Mouse (Mus musculus) layer of hippocampus, adult 9-11 months (tissue): ENCODE results near the gene Slc7a3.
"Not testable (repeated sequence)": the region's sequence is repeated elsewhere in the genome, so short reads cannot be mapped to it uniquely, and the experiment has no call there.

ENCODE experiments used
- DNase-seq: peaks from one replicate; pipeline ENCODE4 v3.0.0; 2022

Gene Slc7a3

DNA sequence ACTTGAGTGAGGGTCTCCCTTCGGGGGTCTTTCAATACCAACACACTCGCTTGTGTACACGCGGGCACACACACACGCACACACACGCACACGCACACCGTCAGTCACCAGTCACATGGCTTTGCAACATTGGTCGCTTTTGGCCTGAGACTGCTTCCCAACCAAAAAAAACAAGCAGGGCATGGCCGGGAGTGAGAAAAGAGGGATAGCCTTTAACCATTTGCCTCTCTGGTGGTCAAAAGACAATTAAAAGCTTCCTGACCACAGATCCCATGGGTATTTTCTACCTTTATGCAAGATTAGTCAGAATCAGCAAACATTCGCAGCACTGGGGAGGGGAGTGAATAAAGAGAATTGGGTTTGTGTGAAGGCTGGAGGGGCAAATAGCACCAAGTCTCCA is at the start of gene Slc7a3:
Gene Slc7a3 (minus strand): TSS at position 101 of the 400 bp plus-strand sequence.
- DNase-seq: no peak

DNA sequence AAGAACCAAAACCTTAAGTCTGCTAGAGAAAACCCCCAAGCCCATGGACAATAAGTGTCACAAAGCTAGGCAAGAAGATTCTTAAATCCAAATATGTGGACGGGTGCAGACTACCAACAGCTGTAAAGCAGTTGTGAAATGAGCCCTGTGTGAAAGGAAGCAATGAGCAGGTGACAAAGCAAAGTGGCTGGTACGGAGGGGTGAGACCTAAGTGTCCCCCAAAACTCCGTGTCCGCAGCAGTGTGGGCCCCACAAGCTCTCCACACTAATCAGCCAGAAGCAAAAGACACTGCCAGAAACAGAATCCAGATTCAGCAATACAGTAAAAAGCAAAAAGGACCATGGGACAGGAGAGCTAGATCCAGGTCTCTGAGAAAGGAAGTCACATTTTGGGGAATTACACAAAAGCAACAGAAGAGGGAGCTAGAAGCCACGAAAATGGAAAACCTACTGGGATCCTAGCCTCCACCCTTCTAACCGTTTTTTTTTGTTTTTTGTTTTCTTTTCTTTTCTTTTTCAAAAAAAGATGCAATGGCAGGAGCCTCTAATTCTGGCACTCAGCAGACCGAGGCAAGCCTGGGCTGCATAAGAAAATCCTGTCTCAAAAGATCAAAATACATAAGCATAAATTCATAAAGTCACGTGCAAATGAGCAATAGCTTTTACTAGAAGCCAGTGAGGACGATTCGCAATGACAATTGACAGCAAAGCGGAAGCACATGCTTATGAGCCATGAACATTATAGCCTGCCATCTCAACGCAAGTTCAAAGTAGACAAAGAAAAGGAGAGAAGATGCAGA is 46.4 kb upstream of the Slc7a3 start:
- DNase-seq: peak; percentile 12

DNA sequence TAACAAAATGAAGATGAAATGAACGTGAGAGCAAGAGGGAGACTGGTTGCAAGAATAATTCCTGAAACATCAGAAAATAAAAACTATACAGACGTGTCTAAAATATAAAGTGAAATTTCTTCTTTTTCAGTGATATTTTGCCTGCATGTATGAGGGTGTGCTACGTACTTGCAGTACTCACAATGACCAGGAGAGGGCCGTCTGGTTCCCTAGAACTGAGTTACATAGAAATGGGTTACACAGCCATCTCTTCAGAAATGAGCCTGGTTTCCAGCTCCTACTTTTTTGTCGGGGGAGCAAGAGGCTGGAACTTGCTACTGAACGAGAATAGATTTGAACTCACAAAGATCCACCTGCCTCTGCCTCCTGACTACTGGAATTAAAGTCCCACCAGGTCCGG is 45.2 kb upstream of the Slc7a3 start:
- peak; percentile 50 for DNase-seq

DNA sequence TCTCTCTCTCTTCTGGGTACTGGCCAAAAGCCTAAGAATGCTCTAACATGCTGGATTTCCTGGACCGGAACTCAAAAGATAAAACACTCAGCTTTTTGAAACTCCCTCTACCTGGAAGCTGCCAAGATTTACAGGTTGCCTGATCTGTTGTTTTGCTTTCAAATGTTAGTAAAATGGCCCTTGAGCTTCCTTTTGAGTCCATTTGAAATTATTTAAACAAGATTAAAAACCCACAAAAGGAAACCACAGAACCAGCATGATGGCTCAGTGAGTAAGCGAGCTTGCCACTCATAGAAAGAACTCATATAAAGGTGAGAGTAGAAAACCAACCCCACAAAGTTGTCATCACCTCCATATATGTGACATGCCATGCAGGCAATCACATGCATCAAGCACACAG is 42.7 kb upstream of the Slc7a3 start:
- DNase-seq: no peak

DNA sequence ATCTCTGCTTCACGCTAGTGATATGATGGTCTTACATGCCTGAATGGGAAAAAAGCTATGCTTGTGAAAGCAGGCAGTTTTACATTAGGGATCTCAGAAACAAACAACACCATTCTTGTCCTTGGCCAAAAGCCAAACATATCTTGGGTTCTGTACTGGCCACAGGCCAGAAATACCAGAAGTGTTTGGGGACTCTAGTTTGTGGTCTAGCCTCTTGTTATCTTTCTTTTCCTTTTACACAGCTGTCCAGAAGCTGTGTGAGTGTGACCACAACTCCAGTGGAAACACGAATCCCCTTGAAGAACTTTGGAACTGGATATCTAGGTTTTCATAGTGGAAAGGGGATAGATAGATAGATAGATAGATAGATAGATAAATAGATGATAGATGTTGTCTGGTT is 41.2 kb upstream of the Slc7a3 start:
- no peak for DNase-seq

DNA sequence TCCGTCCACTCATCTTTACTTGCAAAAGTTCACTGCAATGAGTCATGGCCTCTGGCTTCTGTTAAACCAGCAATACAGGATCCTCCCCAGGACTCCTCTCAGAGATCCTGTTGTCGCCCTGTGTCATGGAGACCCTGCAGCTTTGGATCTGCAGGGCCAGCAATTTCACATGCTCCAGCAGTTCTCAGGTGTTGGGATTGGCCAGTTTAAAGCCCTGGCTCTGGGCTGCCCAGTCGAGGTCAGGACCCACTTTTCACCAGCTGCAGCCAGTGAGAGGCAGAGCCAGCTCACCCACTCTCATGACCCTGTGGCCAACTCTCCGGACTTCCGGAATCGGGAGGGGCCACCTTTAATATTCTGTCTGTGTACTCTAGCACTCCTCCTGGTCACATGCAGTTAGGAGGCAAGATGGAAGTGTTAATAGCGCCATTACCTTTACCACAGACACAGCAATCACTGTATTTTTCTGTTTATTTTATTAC is 40.7 kb upstream of the Slc7a3 start:
- DNase-seq: no peak

DNA sequence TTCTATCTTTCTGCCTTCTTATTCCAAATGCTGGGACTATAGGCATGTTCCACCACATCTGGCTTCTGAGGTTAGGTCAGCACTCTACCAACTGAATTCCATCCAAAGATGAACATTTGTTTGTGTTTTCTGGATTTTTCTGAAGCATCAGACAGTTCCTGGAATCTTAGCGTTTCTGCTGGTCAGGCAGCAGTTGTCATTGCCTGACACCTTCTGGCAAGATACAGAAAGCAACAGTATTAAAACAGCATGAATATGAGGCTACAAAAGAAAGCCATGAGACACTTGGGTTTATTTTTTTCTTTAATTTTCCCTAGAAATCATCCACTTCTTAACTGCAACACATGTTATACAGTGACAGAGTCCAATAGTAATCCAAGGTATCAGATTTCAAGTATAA is 34.7 kb upstream of the Slc7a3 start:
- no peak for DNase-seq

DNA sequence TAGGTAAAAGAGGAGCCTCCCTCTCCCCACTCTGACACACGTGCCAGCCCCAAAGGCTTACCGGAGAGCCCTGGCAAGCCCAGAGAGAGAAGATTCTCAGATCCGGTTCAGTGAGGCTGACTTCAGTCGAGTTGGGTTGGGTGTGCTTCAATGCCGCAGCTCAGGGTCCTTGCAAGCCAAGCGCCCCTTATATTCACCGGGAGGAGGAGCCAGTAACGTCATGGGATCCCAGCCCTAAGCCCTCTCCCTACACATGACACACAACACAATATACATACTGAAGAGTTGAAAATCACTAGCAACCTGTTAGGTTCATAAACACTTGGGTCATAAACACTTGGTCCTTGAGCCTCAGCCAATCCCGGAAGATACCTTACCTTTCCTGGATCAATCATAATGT is 609 bp downstream of the Slc7a3 start:
- not testable (repeated sequence) for DNase-seq

DNA sequence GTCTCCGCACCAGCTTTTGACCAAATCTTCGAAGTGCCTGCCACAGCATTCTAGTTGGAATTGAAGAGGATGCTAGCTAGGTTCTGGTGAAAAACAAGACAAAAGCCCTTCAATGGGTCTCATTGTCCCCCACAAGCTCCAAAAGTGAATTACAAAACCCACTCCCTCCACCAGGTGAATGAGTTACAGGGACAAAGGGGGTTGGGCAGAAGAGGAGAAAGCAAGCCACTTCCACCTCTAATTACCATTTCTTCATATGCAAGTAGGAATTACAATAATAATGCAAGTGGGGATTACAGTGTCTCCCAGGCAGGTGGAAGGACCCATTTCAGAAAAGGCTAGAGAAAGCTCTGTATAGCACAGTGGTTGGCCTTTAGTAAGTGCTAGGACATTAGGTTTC is 1.6 kb downstream of the Slc7a3 start:
- no peak for DNase-seq

DNA sequence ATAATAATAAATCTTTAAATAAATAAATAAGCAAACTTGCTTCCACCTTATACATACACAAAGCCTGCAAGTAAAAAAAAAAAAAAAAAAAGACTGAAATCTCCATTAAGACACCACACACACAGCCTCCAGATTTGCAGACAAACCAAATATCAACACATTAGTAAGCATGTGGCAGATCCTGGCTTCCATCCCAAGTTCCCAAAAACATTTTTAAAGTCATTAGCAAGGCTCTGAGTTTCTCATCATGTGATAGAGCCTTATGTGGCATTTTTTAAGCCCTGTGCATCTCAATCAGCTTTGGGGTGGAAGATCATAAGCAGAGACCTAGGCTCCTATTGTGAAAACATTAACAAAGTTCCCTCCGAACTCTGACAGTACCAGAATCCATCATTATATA is 20.6 kb downstream of the Slc7a3 start:
- peak; percentile 14 for DNase-seq

DNA sequence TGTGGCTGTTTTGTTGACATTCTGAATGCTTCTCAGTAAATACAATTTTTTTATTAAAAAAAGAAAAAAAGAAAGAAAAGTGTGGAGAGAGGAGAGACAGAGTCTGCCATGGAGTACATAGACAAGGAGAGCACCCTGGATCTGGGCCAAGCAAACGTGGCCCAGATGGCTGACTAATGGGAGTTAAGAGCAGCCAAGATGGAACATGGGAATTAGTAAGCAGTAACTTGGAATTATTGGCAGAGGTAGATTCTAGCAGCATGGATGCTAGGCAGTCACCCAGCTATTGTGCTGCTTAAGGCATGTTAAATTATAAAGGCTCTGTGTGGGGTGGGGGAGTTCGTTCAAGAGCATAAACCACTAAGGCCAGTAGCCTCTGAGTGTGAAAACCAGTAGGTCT is 22.3 kb downstream of the Slc7a3 start:
- peak; percentile 29 for DNase-seq

DNA sequence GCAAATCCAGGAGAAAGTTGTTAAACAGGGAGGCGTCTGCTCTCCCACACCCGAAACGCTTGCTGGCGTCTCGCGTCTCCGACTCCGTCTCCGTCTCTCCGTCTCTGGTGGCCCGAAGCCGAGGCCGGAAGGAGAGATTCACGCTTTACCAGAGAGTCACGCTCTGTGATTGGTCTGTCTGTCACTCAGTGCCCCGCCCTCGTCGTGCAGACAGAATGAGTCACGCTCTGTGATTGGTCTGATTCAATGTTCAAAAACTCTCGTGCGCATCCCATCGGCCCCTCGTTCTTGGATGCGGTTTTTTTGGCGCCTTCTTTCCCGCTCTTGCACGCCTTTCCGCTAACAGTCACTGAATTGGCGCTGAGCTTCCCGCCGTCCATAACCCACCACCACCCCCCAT is 26.3 kb downstream of the Slc7a3 start, which contains the start of gene Tex11:
Gene Tex11 (minus strand): TSS at position 127 of the 400 bp plus-strand sequence.
- DNase-seq: no peak
